Mouse (Mus musculus) naive thymus-derived CD4-positive, alpha-beta T cell, adult 2 months (primary cell): Measurements from ENCODE around the gene Sumo1.

Experiments used
- DNase-seq: peaks from one replicate; pipeline ENCODE4 v3.0.0-alpha.2; 2011; ENCODE audit warnings: low read depth

Sumo1 gene

DNA sequence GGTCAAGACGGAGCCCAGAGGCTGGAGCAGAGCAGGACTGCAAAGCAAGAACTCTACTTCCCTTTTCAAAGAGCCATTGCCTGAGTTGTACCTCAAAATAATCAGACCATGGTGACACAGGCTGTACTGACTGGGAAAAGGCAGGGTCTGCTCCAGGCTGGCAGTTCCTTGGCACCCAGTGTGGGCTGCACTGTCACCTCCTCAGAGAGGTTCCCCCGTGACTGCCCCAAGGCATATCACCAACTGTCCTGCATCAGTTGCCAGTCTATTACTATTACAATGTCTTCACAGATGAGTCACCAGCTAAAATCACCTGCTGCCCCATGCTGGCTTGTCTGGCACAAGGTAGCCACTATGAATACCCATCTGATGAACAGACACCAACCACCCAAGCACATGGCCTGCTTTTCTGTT, 77.0 kb downstream of the Sumo1 start:
- no peak for DNase-seq

DNA sequence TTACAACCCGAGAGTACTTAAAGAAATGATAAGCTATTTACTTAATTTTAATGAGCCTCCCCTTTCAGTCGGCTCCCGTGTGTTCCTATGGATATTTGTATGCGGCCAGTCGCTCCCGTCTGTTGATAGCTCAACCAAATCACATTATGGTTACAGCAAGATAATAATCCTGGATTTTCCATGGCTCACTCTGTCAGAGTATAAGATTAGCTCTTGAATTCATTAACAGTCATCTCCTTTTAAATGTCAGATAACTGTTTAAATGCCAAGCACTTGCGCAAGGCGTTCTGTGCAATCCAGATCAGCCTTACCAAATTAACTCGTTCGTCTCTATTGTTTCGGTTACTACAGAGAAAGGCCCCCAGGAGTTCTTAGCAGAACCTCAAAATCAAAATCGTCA, 77.8 kb downstream of the Sumo1 start:
- no peak for DNase-seq

DNA sequence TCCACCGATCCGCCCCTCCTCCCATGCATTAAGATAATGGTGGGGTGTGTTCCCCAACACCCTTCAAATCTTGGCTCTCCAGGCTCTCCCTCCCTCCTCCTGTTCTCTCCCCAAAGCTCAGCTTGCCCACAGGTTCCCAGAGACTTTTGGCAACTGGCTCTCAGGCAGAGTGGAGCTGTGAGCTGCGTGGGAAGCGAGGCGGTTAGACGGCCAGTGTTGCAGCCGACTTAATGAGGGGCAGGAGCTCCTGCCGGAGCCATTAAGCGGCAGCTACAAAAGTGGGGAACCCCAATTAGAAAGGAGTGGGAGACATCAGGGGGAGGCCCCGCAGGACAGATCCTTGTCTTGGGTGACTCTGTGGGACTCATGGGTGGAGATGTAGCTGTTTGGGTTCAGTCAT, 78.3 kb downstream of the Sumo1 start:
- no peak for DNase-seq

DNA sequence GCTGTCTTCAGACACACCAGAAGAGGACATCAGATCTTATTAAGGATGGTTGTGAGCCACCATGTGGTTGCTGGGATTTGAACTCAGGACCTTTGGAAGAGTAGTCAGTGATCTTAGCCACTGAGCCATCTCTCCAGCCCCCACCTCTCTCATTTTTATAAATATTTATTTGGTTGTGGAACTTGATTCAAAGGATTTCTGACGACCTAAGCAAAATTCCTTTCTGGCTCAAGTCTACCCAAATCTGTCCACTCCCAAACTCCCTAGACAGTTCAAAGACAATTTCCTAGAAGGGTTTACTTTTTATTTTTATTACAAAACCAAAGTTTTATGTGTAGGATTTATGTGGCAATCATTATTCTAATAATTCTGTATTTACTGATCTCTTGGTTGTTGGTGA, 81.4 kb downstream of the Sumo1 start:
- no peak for DNase-seq

DNA sequence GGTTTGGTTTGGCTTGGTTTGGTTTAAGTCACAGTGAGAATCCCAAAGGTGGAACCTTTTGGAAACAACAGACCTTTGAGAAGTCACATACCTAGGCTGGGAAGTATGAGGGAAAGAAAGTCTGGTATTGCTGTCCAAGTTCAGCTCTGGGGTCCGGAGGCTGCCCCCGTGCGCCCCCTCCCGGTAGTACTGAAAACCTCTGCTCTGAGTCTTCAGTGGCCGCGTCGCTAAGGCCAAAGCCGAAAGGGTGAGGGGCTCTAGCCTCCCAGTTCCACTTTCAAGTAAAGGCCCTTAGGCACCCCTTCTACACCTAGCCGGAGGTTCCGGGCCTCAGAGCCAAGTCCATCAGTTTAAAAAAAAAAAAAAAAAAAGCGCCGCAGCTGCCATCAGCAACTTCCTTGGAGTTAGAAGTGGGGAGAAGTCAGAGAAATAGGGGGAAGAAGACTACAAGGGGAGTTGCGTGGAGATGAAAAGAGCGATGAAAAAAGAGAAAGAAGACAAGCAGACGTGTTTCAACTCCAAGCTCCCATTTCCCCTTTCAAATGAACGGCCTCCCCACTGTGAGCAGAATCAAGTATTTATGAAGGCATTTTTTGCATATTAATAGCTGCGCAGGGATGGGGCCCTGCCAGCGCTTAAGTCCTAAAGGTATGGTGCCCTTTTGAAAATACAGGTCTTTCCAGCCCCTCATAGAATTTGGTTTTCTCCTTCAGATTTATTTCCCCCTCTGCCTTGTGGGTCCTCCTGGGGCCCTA, 85.8 kb downstream of the Sumo1 start:
- DNase-seq = peak; percentile 71

DNA sequence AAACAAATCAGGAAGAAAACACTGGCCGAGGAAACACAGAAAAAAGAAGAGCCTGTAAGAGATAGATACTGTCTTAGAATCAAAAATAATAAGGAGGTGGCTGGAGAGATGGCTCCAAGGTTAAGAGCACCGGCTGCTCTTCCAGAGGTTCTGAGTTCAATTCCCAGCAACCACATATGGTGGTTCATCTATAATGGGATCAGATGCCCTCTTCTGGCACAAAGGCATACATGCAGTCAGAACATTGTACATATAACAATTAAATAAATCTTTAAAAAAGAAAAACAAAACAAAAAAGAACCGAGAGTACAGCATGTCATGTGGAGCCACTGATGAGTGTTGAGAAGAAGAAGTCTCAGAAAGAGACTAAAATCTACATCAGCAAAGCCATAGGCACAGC, 89.8 kb downstream of the Sumo1 start:
- DNase-seq = no peak

DNA sequence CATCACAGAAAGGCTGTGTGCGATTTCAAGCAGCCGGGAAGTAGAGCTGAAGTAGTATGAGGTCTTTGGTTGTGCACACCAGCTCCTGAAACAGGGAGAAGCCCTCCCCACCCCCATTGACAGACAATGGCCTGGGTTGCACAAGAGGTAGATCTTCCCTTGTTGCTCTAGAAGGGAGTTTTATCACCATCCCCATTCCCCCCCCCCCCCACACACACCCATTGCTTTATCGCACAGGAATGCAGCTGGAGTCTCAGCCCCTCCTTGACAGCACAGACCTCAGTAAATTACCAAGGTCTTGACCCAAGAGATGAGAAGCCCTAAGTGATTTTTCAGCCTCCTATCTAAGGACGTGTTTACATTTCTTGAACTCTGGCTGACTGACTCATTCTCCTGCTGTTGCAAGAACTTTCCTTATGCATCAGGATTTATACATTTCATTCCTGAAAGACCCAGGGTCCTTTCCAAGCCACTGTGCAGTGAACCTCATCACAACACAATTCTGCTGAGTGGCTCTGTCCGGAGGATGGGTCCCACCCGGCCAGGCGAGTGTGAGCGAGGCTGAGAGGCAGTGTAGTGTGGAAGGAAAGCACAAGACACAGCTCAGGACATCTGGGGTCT, 90.4 kb downstream of the Sumo1 start:
- no peak for DNase-seq

DNA sequence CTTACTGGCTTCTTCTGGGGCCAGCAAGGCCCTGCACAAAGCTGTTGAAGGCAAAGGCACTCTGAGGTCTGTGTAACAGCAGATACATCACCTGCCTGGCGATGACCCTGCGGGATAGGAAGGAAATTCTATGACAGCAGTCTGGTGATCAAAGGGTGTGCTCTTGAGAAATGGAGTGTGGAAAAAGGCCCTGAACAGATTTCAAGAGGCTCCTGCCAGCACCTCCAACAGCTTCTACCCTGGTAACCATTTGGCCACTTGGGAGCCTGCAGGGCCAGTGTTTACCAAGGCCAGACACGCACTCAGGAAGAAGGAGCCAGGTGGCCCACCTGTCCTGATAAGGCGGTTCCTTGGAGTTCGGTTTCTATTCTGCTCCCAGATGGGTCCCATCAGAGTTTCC, 91.3 kb downstream of the Sumo1 start:
- DNase-seq = no peak

DNA sequence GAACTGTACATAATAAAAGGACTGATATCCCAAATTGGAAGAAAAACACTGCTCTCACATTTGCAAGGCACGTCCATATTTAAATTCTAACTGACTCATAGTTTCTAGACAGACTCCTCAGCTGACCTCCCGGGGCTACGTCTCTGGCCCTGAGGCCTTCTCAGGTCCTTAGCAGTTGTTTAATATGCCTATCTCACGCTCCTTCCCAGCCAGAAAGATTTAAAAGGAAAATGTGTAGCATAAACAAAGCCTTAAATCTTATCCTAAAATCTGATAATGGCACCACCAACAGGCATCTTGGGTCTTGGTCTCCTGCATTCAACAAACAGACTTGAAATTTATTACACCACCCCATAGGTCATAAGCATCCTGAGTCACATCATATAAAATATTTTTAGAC, 91.9 kb downstream of the Sumo1 start:
- DNase-seq = no peak

DNA sequence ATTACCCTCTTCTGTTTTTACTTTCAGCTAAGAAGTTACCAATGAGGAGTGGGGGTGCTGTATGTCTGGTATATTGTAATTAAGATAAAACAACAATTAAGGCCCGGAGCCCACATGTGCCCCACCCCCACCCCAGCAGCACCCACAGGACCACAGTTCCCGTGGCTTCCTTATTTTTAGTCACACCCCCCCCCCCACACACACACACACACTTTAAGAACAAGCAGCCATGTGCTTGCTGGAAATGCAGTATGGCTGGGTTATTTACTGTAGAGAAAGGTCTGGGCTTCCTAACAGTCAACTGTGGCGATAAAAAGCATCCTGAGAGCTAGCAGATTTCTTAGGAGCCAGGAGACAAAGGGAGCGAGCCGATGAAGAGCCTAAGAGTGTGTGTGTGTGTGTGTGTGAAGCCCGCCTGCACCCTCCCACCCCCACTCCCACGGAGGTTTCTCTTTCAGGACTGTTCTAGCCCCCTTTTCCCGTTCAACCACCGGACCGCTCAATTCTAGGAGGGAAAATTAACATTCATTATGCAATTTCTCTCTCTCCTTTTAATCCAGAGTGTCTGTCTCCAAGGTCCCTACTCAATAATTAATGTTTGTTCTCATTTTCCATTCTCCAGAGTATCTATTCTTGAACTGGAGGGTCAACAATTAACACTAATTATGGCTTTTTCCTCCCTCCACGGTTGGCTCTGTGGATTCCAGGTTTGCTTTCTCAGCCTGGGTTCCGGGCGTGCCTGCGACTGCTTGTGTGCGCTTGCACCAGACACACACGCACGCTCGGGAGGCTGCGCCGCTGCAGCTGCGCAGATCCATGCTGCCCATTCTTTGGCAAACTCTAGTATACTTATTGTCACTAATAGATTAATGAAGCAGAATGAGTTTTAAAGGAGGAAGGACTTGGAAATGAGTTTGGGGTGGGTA, 96.1 kb downstream of the Sumo1 start:
- no peak for DNase-seq

DNA sequence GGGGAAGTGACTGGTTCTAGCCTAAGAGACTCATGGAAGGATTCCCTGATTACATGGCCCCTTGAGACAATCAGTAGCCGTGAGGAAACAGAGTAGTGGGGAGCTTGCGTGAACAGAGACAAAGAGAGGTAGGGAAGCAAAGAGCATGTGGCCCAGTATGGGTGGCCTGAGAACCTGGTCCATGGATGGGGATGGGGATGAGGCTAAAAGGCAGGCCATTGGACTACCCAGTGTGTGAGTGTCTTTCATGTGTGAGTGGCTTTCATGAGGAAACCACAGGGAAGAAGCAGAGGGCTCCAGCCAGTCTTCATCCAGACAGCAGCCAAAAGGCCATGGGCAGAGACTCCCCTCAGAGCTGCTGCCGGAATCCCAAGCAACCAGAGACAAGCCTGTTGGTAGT, 96.8 kb downstream of the Sumo1 start:
- DNase-seq = no peak

DNA sequence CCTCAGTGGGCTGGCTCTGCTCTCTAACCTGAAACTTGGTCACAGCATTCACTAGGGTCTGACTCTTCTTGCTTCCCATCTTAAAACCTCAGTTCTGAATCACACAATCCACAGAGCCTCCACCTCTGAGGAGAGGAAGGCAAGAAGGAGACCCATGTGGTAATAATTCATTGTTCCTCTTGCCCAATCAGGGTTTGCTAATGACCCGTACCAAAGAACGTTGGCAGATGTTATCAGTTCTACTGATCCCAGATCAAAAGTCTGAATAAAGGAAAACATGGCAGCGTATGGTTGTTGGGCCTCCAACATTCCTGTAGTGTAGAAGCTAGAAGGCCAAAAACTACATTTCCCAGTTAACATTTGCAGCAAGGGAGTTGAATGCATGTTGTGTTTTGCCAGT, 99.1 kb downstream of the Sumo1 start:
- DNase-seq = no peak

DNA sequence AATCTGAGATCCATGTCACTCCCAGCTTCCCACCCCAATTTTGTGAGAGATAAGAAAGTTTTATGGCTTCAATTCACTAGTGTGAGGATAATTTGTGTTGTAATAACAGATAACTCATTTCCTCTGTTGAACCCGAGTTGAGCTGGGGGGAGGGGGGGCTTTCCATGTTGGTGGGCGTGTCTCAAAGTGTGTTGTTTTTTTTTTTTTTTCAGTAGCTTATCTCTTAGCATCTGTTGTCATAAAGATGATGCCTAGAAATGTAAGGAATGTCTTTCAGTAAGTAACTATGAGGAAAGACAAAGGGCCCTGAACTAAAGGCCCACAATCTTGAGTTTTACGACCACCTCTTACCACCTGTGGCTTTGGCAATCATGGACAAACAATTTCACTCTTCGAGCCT, 99.9 kb downstream of the Sumo1 start:
- no peak for DNase-seq

DNA sequence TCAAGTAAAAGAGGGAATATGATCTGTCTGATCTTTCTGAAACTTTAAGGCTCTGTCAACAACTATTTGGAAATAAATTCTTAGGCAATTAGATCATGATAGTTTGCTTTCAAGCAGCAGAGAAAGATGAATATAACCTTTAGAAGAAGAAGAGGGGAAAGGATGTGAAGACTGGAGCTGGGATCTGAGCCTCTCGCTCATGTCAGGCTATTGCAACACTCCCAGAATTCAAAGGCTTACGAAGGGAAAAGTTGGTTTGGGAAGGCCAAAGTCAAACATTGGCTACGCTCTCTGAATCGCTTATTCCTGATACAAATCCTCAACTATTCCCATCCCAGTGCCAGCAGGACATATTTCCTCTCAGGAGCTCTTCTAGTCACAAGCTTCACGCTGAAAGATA, 101.3 kb downstream of the Sumo1 start:
- no peak for DNase-seq

DNA sequence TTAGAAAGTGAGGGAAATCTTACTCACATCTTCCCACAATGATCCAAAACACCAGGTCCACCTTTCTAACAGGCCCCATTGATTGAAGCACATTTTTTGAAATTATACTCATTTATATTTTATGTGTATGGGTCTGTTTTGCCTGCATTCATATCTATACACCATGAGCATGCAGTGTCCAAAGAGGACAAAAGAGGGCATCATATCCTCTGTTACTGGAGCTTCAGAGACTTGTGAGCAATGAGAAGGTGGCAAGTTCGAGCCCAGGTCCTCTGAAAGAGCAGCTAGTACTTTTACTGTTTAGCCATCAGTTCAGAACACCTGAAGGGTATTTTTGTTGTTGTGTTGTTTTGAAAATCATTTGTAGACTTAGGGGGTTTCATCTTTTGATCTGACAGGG, 102.4 kb downstream of the Sumo1 start:
- peak; percentile 8 for DNase-seq

DNA sequence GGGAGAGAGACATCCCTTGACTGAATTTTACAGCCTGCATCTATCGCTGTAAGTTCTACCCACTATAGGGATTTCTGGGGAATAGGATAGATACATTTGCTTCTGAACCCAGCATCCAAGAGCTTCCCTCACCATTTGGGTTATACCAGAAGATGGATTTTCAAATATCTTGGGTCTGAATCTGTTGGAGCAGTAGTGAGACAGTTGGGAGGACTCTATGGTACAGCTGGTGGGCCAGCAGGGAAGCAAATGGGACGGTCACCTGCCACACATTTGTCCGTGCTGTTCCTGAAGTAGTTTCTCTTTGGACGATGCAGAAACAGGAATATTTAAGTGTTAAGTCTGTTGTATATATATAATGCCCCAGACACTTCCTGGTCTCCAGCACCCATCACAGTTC, 103.1 kb downstream of the Sumo1 start:
- DNase-seq = no peak

DNA sequence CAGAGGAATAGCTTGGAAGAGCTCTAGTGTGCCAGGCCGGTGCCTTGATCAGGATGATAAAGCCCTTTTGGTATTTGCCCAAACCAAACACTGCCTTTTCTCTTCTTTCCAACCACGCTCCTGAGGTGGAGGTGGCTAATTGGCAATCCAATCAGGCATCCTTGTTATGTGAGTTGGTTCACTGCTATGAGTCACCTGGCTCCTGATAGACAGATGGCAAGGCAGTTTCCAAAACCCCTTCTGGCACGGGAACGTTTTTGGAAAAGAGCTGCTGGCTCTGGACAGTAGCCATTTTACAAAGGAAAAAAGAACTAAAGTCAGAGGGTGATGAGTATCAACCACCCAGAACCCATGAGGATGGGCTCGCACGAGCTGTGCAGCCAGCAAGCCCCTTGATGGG, 103.7 kb downstream of the Sumo1 start:
- no peak for DNase-seq

DNA sequence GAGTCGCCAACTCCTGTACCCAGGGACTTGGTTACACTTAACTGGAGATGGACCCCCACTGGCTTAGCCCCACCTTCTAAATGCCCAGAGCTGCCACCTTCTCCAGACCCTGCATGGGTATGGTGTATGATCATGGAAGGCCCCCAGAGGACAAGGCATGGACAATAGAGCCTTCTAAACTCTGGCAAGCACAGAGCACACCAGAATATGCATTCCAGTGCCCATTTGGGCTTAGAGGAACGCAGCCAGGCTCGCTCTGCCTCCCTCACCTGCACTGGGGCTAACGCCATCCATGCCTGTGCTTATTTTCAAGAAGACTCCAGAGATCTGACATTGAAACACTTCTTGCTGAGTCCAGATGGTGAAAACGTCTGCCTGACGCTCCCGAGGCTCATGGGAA, 104.4 kb downstream of the Sumo1 start:
- DNase-seq = no peak

DNA sequence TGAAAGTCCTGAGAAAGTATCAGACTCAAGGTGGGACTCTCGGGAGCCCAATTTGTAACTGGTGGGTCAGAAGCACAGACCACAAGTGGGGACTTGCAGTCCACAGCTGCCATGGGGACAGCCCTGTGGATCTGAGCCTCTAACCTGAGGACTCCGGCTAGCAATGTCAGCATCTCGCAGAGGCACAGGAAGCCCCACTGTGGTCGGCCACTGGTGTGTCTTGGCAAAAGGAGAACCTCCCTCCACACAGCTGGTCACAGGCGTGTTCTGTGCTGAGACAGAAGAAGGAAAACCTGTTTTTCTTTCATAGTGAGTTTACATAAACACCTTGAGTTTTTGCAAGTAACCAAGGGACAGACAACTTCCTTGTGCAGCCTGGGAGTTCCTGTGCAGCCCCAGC, 104.8 kb downstream of the Sumo1 start:
- no peak for DNase-seq

DNA sequence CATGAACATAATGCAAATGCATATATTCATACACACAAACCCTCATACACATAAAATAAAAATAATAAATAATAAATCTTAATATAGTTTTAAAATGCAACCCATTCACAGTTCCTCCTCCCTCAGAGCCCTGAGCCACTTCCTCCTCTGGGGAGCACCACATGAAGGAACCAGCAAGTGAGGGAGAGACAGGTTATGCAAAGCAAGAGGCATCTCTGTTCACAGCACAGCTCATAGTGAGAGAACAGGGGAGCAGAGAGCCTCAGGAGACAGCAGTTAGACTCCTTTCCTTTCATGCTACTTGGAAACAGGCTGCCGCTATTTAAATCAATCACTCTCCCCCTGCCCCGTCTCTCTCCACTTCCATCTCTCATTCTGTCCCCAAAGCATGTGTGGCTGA, 107.1 kb downstream of the Sumo1 start:
- DNase-seq = no peak

DNA sequence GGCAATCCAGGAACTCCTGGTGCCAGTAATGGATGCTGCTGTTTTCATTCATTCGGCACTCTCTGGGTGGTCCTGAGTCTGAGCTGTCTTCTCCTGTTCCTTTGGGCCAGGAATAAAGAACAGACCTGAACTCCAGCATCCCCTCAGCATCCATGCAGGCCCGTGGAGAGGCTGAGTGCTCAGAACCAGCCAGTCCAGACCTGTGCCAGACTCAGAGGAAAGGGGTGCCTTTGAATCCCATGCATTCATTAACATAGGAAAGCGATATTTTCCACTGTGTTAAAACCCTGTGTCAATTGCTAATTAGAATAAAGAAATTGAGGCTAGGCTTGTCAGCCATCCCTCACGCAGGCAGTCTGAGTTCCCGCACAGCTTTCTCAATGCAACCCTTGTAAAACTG, 116.9 kb downstream of the Sumo1 start:
- no peak for DNase-seq

DNA sequence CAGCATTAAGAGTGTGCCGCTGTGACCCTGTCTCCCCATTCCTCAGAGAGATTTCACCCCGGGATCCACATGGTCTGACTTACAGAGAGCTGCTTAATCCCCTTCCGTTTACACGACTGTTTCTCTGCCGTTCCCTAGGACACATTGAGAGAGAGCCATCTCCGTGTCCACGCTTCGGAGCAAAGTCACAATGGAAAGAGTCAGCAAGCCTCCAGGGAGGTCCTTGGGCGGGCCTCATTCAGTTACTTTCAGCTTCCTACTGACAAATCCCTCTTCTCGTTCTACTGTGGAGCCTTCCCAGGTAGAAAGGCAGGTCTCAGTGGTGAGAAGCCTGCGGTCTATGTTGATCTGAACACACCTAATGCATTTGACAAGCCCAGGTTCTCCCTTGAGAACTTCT, 119.6 kb downstream of the Sumo1 start:
- DNase-seq = no peak

DNA sequence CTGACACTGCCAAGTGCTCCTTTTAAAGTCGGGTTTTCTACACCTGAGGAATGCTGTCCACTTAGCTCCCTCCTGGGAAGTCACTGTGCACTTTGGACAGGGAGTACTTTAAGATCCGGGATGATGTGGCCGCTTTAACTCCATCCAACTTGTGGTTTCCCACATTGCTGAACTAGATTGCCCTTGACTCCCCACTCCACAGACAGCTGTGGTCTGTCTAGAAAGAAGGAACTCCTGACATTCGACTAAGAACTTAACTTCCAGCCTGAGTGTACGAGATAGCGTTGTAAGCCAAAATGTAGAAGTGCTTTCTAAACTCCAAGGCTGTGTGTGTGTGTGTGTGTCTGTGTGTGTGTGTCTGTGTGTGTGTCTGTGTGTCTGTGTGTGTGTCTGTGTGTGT, 120.4 kb downstream of the Sumo1 start:
- DNase-seq = no peak
